Mouse (Mus musculus) CH12.LX (cell line): ENCODE data around the gene Cnbp. TPM values are rescaled to one million over a fixed set of nuclear protein-coding genes. Genes with fewer than 3 reads are reported as not detected.

ENCODE experiments used
- DNase-seq: peaks from one replicate; pipeline ENCODE4 v3.0.0-alpha.2; 2013; ENCODE audit errors: extremely low read depth
- H3K27ac ChIP-seq: 2 replicates; pipeline ENCODE4 v1.5.1; 2012; ENCODE audit warnings: low read depth, mild to moderate bottlenecking, control low read depth, moderate library complexity; ENCODE audit not compliant: insufficient read depth
- H3K27me3 ChIP-seq: replicated peaks from 2 replicates; pipeline ENCODE3; 2012; ENCODE audit warnings: inconsistent platforms
- H3K36me3 ChIP-seq, 2 experiments: replicated peaks in 1 of 2; 2 replicates each; pipeline versions ENCODE3 to v1.6.1; 2012; ENCODE audit warnings: inconsistent platforms in 1 of 2, low read length in 1 of 2, mild to moderate bottlenecking in 1 of 2, mixed read lengths in 1 of 2, moderate library complexity in 1 of 2; ENCODE audit not compliant: control insufficient read depth in 1 of 2, insufficient read depth in 1 of 2
- H3K4me1 ChIP-seq, 2 experiments: 2 replicates each; pipeline ENCODE4 v1.6.1; 2012; ENCODE audit warnings: inconsistent platforms in 1 of 2, moderate library complexity in 1 of 2; ENCODE audit not compliant: insufficient read depth in 2 of 2, control insufficient read depth in 1 of 2
- H3K4me2 ChIP-seq: 2 replicates; pipeline ENCODE4 v1.6.1; 2012; ENCODE audit warnings: low read depth, mild to moderate bottlenecking, control low read depth; ENCODE audit not compliant: poor library complexity, insufficient read depth, severe bottlenecking
- H3K4me3 ChIP-seq, 3 experiments: fragments of 150-350 bp in 1 of 3; sonication (generic) in 1 of 3; replicated peaks in 1 of 3; 2 replicates each; pipeline versions ENCODE3 to v1.5.1; 2011 to 2012; ENCODE audit warnings: low read depth in 2 of 3, low read length in 2 of 3, mild to moderate bottlenecking in 2 of 3, moderate library complexity in 2 of 3, control low read depth in 1 of 3, improper control_type of control experiment in 1 of 3, inconsistent platforms in 1 of 3, mixed read lengths in 1 of 3; ENCODE audit not compliant: poor library complexity in 1 of 3
- H3K79me2 ChIP-seq: replicated peaks from 2 replicates; pipeline ENCODE4 v1.6.1; 2012; ENCODE audit warnings: mild to moderate bottlenecking, moderate library complexity; ENCODE audit not compliant: control insufficient read depth, poor library complexity, insufficient read depth, severe bottlenecking; ENCODE audit errors: extremely low read depth
- H3K9ac ChIP-seq: 2 replicates; pipeline ENCODE4 v1.6.1; 2012; ENCODE audit warnings: low read depth, mild to moderate bottlenecking, control low read depth, moderate library complexity; ENCODE audit not compliant: insufficient read depth
- H3K9me3 ChIP-seq: replicated peaks from 2 replicates; pipeline ENCODE3; 2012; ENCODE audit warnings: low read length, inconsistent platforms, mixed read lengths
- BHLHE40 ChIP-seq: IDR thresholded peaks from 2 replicates; pipeline ENCODE4 v1.6.1; 2011; ENCODE audit warnings: mild to moderate bottlenecking, low read depth, low read length, improper control_type of control experiment
- CHD1 ChIP-seq: IDR thresholded peaks from 2 replicates; pipeline ENCODE4 v1.6.1; 2012; ENCODE audit warnings: low read depth, low read length, improper control_type of control experiment, inconsistent platforms
- CTCF ChIP-seq, 2 experiments: IDR thresholded peaks in 1 of 2; conservative IDR thresholded peaks in 1 of 2; 2 replicates each; pipeline ENCODE4 v1.5.1; 2011 to 2012; ENCODE audit warnings: low read depth in 2 of 2, low read length in 2 of 2, improper control_type of control experiment in 1 of 2, inconsistent platforms in 1 of 2, mild to moderate bottlenecking in 1 of 2, moderate library complexity in 1 of 2
- ELF1 ChIP-seq: IDR thresholded peaks from 2 replicates; pipeline ENCODE4 v1.6.1; 2014; ENCODE audit warnings: low read depth, mild to moderate bottlenecking, inconsistent platforms, low read length, improper control_type of control experiment
- EP300 ChIP-seq: IDR thresholded peaks from 2 replicates; pipeline ENCODE4 v1.6.1; 2011; ENCODE audit warnings: low read length, improper control_type of control experiment
- ETS1 ChIP-seq: conservative IDR thresholded peaks from 2 replicates; pipeline ENCODE4 v1.6.1; 2012; ENCODE audit warnings: low read depth, mild to moderate bottlenecking, inconsistent platforms, low read length, improper control_type of control experiment, moderate library complexity
- GABPA ChIP-seq: IDR thresholded peaks from 2 replicates; pipeline ENCODE4 v1.6.1; 2012; ENCODE audit warnings: low read depth, low read length, improper control_type of control experiment, inconsistent platforms; ENCODE audit not compliant: insufficient replicate concordance
- HCFC1 ChIP-seq: IDR thresholded peaks from 2 replicates; pipeline ENCODE4 v1.6.1; 2012; ENCODE audit warnings: low read depth, mild to moderate bottlenecking, inconsistent platforms, low read length, improper control_type of control experiment
- MAFK ChIP-seq: IDR thresholded peaks from 2 replicates; pipeline ENCODE4 v1.6.1; 2011; ENCODE audit warnings: low read length, improper control_type of control experiment; ENCODE audit not compliant: insufficient replicate concordance
- MAX ChIP-seq: IDR thresholded peaks from 2 replicates; pipeline ENCODE4 v1.6.1; 2011; ENCODE audit warnings: low read length, improper control_type of control experiment
- MAZ ChIP-seq: IDR thresholded peaks from 2 replicates; pipeline ENCODE4 v1.6.1; 2012; ENCODE audit warnings: low read depth, mild to moderate bottlenecking, inconsistent platforms, low read length, improper control_type of control experiment, moderate library complexity
- MEF2A ChIP-seq: IDR thresholded peaks from 2 replicates; pipeline ENCODE4 v1.6.1; 2014; ENCODE audit warnings: low read depth, mild to moderate bottlenecking, inconsistent platforms, low read length, improper control_type of control experiment, borderline replicate concordance
- POLR2AphosphoS2 ChIP-seq: IDR thresholded peaks from 2 replicates; pipeline ENCODE4 v1.6.1; 2011; ENCODE audit warnings: low read depth, low read length, improper control_type of control experiment
- SIN3A ChIP-seq: IDR thresholded peaks from 2 replicates; pipeline ENCODE4 v1.6.1; 2012; ENCODE audit warnings: low read length, improper control_type of control experiment, inconsistent platforms
- TCF12 ChIP-seq: IDR thresholded peaks from 2 replicates; pipeline ENCODE4 v1.6.1; 2014; ENCODE audit warnings: low read depth, mild to moderate bottlenecking, inconsistent platforms, low read length, improper control_type of control experiment
- UBTF ChIP-seq: IDR thresholded peaks from 2 replicates; pipeline ENCODE4 v1.6.1; 2012; ENCODE audit warnings: low read depth, mild to moderate bottlenecking, inconsistent platforms, low read length, improper control_type of control experiment, moderate library complexity
- USF1 ChIP-seq: IDR thresholded peaks from 2 replicates; pipeline ENCODE4 v1.6.1; 2014; ENCODE audit warnings: low read depth, mild to moderate bottlenecking, inconsistent platforms, low read length, improper control_type of control experiment
- ZC3H11A ChIP-seq: IDR thresholded peaks from 2 replicates; pipeline ENCODE4 v1.6.1; 2012; ENCODE audit warnings: low read depth, mild to moderate bottlenecking, inconsistent platforms, low read length, improper control_type of control experiment
- ZKSCAN1 ChIP-seq: IDR thresholded peaks from 2 replicates; pipeline ENCODE4 v1.6.1; 2012; ENCODE audit warnings: low read depth, inconsistent platforms, low read length, improper control_type of control experiment, borderline replicate concordance
- dilution Hi-C: fragments of 300-500 bp; cut with MboI; formaldehyde crosslinking; loops from 2 replicates; pipeline ENCODE4 v1.14.3; 2020; ENCODE audit warnings: low sequenced_read_pairs; ENCODE audit not compliant: extremely low pct_unique_long_range_greater_than_20kb, extremely low pct_ligation_motif_present
- in situ Hi-C: fragments of 300-500 bp; cut with MboI; formaldehyde crosslinking; loops from 3 replicates; pipeline ENCODE4 v1.14.3; 2019; ENCODE audit warnings: low sequenced_read_pairs, low pct_ligation_motif_present, low pct_unique_long_range_greater_than_20kb, mixed read lengths
- polyA plus RNA-seq: library from polyadenylated mRNA; unstranded; fragments of >175 nt; gene quantifications from 2 replicates; pipeline ENCODE4 v1.2.1, GENCODE M21; 2012; ENCODE audit warnings: low read depth; ENCODE audit not compliant: insufficient read length
- total RNA-seq, 2 experiments: library from RNA; depleted of rRNA; stranded (reverse); fragments of 300-350 nt in 1 of 2; fragments of >200 nt in 1 of 2; gene quantifications; 2 replicates each; pipeline ENCODE4 v1.2.3; 2012 to 2014

Gene Cnbp
- total and polyA plus RNA-seq, 3 experiments, result 558 to 838 (median 649) TPM

GRCm38 (mm10) chr6:87879010-87879409, 28.1 kb upstream of the Cnbp start:
- Histone ChIP-seq H3K4me3 (no peak overlapping the region), H3K36me3 (no peaks in the 10 kb centered on the region), H3K9me3 (peaks cover 2% of the 10 kb centered on the region), H3K9ac (no peak overlapping the region), H3K27ac (no peak overlapping the region), H3K27me3 (peaks cover 6% of the 10 kb centered on the region), H3K4me2 (no peak overlapping the region), H3K4me1 (peaks cover 7 to 9% of the 10 kb centered on the region in 2 experiments; a peak in 3 of 4 replicates), H3K79me2 (no peaks in the 10 kb centered on the region)
- peak; percentile 6; the same call in 1 of the 2 replicates for TF ChIP-seq USF1
- peak; percentile 22; the same call in 1 of the 2 replicates for TF ChIP-seq MAX
- no peak for TF ChIP-seq SIN3A
- 0 out of 2 replicates have a peak, but pooled peaks have one; percentile 29 for TF ChIP-seq BHLHE40
- dilution Hi-C loops, result no loop called here
- DNase-seq, result no peak
- in situ Hi-C loops, result no loop called here

- no peaks in the 10 kb centered on the region for H3K36me3 ChIP-seq
- no peak overlapping the region for H3K9ac ChIP-seq
- H3K9me3 ChIP-seq, result peaks cover 3% of the 10 kb centered on the region
- H3K4me1 ChIP-seq, result peaks cover 7 to 9% of the 10 kb centered on the region in 2 experiments; a peak in 3 of 4 replicates
- 0 out of 2 replicates have a peak, but pooled peaks have one; percentile 11 for TF ChIP-seq HCFC1
- 0 out of 2 replicates have a peak, but pooled peaks have one; percentile 40 for TF ChIP-seq TCF12
- peak; percentile 65 for TF ChIP-seq ELF1
- TF ChIP-seq ETS1, result no peak
- no peak for TF ChIP-seq MEF2A
- no peaks in the 10 kb centered on the region for H3K79me2 ChIP-seq
- no peak overlapping the region for H3K27ac ChIP-seq
- H3K27me3 ChIP-seq, result peaks cover 3% of the 10 kb centered on the region
- dilution Hi-C loops, result no loop called here
- H3K4me3 ChIP-seq, result no peak overlapping the region
- DNase-seq, result no peak
- H3K4me2 ChIP-seq, result peak overlapping the region; percentile 25; the same call in 1 of the 2 replicates
- in situ Hi-C loops, result no loop called here
Measured at GRCm38 (mm10) chr6:87876068-87876643, 25.2 kb upstream of the Cnbp start.

GRCm38 (mm10) chr6:87875562-87875961, 24.7 kb upstream of the Cnbp start:
- Histone ChIP-seq H3K9me3 (peaks cover 3% of the 10 kb centered on the region), H3K79me2 (no peaks in the 10 kb centered on the region), H3K27ac (no peak overlapping the region), H3K27me3 (peaks cover 3% of the 10 kb centered on the region), H3K9ac (no peak overlapping the region), H3K4me2 (no peak overlapping the region), H3K4me1 (peaks cover 7 to 9% of the 10 kb centered on the region in 2 experiments; a peak in 3 of 4 replicates), H3K36me3 (no peaks in the 10 kb centered on the region), H3K4me3 (no peak overlapping the region)
- dilution Hi-C loops, result no loop called here
- TF ChIP-seq CTCF (conservative IDR thresholded peaks at IDR 0.05 in 1 of 2, IDR thresholded peaks at IDR 0.05 in 1 of 2; ENCODE audit: low read depth in 2 of 2, low read length in 2 of 2) (no peak), MAZ (no peak), POLR2AphosphoS2 (no peak), UBTF (no peak), CHD1 (no peak), ZKSCAN1 (no peak), MAFK (no peak), TCF12 (no peak), ELF1 (no peak), MAX (no peak), ZC3H11A (no peak), EP300 (no peak), GABPA (no peak)
- no peak for DNase-seq
- in situ Hi-C loops, result no loop called here
